Mouse (Mus musculus) kidney, adult 2 months (tissue): ENCODE data around the gene Reg3a. TPM values are rescaled to one million over a fixed set of nuclear protein-coding genes. Genes with fewer than 3 reads are reported as not detected.

ENCODE experiments used
- DNase-seq: peaks from one replicate; pipeline ENCODE4 v3.0.0; 2021
- H3K27ac ChIP-seq: fragments of 200-500 bp; 2 replicates; pipeline ENCODE4 v1.5.1; 2012; ENCODE audit warnings: low read depth, low read length, control low read depth, inconsistent platforms; ENCODE audit not compliant: insufficient read depth
- H3K27me3 ChIP-seq: fragments of 200-500 bp; replicated peaks from 2 replicates; pipeline ENCODE4 v1.6.1; 2012; ENCODE audit warnings: mild to moderate bottlenecking, moderate library complexity, low read length, inconsistent platforms; ENCODE audit not compliant: control insufficient read depth, insufficient read depth
- H3K36me3 ChIP-seq: fragments of 200-500 bp; 2 replicates; pipeline ENCODE4 v1.6.1; 2012; ENCODE audit warnings: mild to moderate bottlenecking, moderate library complexity, low read length, inconsistent platforms; ENCODE audit not compliant: control insufficient read depth, insufficient read depth
- H3K4me1 ChIP-seq: fragments of 200-500 bp; 2 replicates; pipeline ENCODE4 v1.6.1; 2011; ENCODE audit warnings: low read length; ENCODE audit not compliant: control insufficient read depth, insufficient read depth
- H3K4me3 ChIP-seq: fragments of 200-500 bp; 2 replicates; pipeline ENCODE4 v1.5.1; 2011; ENCODE audit warnings: mild to moderate bottlenecking, low read depth, low read length, control low read depth; ENCODE audit not compliant: insufficient read depth
- CTCF ChIP-seq: fragments of 200-500 bp; conservative IDR thresholded peaks from 2 replicates; pipeline ENCODE4 v1.5.1; 2011; ENCODE audit warnings: low read depth, mild to moderate bottlenecking, control low read depth, low read length, moderate library complexity, mixed read lengths; ENCODE audit not compliant: insufficient read depth, insufficient read length
- POLR2A ChIP-seq: fragments of 200-500 bp; IDR thresholded peaks from one replicate; pipeline ENCODE4 v1.6.1; 2011; ENCODE audit warnings: low read depth, low read length, control low read depth
- WGBS: fragments of 180-500 bp; shearing (Covaris S2); methylation state at CpG from one replicate; pipeline ENCODE4 v1.1.7; 2018; 5-methylcytosine and 5-hydroxymethylcytosine counted together
- polyA plus RNA-seq: library from polyadenylated mRNA; depleted of rRNA; stranded (reverse); fragments of >200 nt; gene quantifications from 2 replicates; pipeline ENCODE4 v1.2.3, GENCODE M21; 2012; rRNA removed

Reg3a gene
- polyA plus RNA-seq, 1 experiment = not detected

- TF ChIP-seq POLR2A (no peak), CTCF (no peak)
- DNase-seq = no peak
- no peaks in the 10 kb centered on the region for H3K36me3 ChIP-seq
- H3K27me3 ChIP-seq = no peaks in the 10 kb centered on the region; the same call in 1 of the 2 replicates
- 80% methylated on average over 3 of the region's 3 CpGs for WGBS
- no peak overlapping the region for H3K4me3 ChIP-seq
- no peak overlapping the region for H3K27ac ChIP-seq
- no peaks in the 10 kb centered on the region for H3K4me1 ChIP-seq
Measured at GRCm38 (mm10) chr6:78425497-78425896, 45.0 kb downstream of the Reg3a start.

Other genes with a start within 250 kb of the Reg3a start
- gene Reg3b, start 10.1 kb upstream of the Reg3a start, polyA plus RNA-seq = not detected in 2 replicates
- gene Reg3d, start 1.8 kb upstream of the Reg3a start, polyA plus RNA-seq = not detected in 2 replicates
- not detected in 2 replicates for gene Reg2, start 14.9 kb downstream of the Reg3a start, polyA plus RNA-seq
- gene Reg1, start 42.0 kb downstream of the Reg3a start, polyA plus RNA-seq = not detected in 2 replicates
- 0.12 TPM in 1 of 2 replicates, not detected in the other for gene Reg3g, start 88.2 kb downstream of the Reg3a start, polyA plus RNA-seq